Mouse (Mus musculus) thymus, postnatal 25 days (tissue): Measurements from ENCODE around the gene Pla2g7.

Source experiments
- DNase-seq: peaks from one replicate; pipeline ENCODE4 v3.0.0; 2022

Pla2g7 gene

DNA sequence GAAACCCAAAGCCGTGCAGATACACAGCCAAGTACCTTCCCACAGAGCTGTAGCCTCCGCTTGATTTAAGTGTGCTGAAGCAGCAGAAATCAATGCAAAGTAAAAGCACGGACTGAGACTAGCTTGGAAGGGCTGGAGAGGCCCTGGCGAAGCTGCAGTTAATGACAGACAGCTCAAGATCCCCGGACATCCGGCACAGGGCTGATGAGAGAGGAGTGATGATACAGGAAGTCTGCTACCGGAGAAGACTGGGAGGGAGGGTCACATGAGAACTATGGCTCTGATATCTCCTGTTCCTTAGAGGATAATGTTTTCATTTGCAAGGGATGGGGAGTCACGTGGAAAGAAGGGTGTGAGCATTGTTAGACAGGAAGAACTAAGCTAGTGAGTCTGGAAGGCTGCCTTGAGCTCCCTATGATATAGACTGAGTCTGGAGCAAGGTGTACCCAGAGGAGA lies 13.1 kb downstream of the Pla2g7 start:
- no peak for DNase-seq

DNA sequence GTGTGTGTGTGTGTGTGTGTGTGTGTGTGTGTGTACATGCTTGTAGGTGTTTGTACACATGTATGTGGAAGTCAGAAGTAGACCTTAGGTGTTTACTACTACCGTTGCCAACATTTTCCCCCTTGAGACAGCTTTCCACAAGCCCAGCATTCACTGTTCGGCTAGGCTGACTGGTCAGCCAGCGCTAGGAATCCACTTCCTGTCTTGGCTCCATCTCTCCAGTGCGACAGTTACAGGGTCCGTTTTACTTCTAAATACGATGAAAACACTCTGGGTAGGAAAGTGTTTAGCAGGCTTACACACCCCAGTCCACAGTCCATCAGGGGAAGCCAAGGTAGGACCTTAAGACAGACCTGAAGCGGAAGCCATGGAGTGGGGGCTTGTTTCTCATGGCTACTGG lies 16.9 kb downstream of the Pla2g7 start:
- DNase-seq: no peak

DNA sequence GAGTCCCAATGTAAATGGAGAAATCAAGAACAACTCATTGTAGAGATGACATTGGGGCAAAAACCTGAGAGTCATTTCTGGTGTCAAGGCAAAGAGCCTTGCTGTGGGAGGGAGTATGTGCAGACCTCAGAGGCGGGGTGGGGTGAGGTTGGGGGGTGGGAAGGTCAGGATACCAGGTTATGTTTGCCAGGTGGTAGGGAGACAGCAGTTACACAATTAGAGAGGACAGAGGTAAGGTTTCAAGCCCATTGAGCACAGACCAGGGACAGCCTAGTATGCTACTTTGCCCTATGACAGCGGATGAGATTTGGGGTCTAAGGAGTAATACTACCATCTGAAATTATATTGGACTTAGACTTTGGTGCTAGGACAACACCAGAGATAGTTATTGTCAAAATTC lies 19.4 kb downstream of the Pla2g7 start:
- no peak for DNase-seq

DNA sequence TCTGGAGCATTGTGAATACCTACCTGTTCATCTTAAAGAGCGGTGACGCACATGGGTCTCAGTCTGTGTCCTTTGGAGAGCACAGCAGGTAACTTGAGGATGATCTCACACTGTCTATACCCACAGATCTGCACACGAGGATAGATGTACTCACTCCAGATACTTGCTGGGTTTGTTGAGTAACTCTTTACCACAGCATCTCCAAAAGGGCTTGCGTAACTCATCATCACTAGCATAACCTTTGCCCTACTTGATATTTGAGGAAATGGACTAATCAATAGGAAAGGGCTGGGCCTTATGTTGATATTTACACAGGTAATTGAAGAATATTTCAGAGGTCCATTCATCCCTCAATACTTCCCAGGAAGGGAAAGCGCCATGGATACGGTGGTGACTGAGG lies 21.9 kb downstream of the Pla2g7 start:
- no peak for DNase-seq

DNA sequence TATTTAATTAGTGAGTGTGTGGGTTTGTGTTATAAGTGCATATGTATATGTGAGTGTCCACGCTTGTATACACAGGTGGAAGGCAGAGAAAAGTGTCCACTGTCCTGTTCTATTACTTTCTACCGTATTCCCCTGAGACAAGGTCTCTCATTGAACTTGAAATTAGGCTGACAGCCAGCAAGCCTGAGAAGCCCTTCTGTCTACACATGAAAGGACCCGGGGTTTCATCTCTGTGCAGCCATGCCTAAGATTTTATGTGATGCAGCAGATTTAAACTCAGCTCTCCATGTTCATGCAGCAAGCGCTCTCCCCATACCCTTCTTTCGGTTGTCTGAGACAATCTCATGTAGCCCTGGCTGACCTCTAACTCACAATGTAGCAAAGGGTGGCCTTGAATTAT lies 22.6 kb downstream of the Pla2g7 start:
- DNase-seq: no peak

DNA sequence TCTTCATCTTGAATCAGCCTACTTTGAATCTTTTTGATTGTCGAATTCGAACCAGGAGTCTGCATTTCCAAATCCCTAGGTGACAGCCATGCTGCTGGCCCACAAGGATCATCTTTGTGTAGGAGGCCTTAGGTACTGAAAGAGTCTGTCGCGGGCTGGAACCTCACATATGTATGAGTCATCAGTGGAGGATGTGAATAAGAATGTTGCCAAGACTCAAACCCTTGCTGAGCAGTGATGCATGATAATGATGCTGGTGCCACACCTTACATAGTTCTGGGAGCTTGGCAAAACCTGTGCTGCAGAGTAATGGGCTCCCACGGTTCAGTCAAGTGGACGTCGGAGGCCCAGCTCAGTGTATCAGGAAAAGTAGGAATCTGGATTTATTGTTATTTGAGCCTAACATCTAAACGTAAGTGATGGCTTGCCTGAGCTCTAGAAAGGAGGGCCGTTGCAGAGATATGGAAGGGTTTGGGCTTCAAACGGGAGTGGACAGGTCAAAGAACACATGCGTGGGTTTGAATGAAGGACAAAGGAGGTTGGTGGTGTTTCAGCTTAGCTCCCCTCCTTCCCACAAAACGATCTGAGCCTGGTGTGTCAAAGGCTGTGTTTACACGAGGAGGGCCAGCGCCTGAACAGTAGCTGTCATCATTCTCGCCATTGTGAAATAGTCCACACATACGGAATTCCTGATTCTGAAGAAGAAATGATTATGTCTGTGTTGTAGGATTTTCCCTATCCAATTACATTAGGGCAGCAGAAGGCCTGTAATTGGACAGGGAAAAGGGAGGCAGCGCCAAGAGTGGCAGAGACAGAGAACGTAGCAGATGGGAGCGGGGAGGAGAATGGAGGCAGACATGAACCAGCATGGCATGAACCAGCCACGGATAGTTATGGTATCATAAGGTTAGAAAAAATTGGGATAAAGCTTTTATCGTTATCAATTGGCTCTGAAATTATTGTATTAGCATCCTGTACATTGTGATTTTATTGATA lies 24.7 kb downstream of the Pla2g7 start:
- no peak for DNase-seq

DNA sequence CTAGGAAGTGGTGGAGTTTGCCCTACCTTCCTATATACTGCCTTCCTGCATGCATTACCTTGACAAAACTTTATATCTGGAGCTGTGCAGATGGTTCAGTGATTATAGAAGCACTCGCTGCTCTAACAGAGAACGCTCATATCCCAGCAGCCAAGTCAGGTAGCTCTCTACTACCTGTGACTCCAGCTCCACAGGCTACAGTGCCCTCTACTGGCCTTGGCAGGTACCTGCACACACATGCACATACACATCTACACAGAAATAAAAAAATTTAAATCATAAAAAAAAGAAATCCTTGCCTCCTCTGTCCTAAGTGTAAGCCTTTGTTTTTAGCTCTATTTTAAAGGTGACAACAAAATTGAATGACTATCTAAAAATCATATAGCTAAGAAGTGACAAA lies 29.8 kb downstream of the Pla2g7 start:
- no peak for DNase-seq

DNA sequence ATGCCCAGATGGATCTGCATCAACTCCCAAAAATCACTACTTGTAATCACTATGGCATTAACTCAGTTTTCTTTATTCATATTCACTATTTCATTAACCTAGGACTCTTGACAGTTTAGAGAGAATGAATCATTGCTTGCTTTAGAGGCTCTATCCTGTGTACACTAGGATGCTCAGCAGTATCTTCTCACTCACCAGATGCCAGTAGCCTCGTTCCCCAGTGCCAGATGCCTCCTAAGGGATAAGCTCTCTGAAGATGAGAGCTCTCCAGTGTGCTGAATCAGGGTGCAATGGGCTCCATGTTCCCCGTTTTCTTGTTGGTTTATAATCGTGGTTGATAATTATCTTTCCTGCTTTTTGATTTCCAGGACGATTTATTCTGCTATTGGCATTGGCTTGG lies 30.8 kb downstream of the Pla2g7 start:
- no peak for DNase-seq

DNA sequence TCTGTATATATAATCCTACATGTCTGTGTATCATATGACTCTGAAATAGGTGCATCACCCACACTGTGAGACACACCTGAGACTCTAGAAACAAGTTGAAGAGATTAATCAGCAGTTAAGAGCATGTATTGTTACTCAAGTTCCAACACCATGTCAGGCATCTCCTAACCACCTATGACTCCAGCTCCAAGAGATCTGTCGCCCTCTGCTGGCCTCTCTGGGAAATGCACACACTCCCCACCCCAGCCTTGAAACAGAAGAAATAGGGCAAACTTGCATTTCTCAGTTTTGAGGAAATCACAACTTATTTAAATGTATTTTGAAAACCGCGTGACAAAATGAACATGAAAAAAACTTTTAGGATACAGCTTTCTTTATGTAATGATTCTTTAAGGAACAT lies 38.8 kb downstream of the Pla2g7 start:
- peak; percentile 67 for DNase-seq

DNA sequence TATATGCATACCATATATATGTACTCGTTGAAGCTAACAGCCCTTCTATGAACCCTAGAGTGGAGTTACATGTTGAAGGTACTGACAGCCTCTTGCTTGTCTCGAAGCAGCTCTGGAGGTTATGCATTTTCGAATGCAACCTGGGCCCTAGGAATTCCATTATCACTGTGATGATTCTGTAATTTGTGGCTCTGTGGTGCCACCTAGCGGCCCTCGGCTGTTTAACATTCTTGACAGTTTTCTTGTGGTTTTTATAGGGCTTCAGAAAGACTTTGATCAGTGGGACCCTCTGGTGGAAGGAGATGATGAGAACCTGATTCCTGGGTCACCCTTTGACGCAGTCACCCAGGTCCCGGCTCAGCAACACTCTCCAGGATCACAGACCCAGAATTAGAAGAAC lies 43.7 kb downstream of the Pla2g7 start:
- peak; percentile 41 for DNase-seq

DNA sequence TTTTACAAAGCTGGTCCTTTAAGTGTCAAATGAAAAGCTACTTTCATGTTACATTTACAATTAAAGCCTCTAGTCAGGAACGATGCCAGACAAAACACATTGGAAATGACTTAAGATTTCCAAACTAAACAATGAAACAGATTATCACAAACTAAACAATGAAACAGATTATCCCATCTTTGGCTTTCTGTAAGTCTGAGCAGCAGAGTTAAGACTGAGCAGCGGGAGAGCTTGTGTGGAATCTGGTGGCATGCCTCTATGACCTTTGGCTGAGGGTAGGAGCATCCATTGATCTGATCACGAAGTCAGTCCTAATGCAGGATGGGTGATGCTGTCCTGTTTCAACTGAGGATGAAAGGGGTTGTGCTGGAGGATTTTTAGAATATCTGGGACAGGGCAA lies 44.3 kb downstream of the Pla2g7 start:
- DNase-seq: no peak

DNA sequence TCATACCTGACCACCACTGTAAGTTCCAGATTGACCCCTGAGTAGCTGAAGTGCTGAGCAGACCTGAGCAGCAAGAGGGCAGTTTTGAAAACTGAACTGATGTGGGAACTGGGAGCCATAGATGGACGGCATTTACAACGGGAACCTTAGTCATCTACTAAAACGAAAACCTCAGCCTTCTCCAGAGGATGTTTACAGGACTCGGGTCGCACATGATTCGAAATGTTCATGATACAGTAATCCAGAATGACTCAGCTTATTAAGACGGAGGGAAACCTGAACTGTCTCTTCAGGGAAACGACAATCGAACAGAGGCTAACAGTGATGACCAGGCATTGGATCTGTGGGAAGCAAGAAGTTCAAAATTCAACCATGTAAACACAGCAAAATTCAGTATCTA lies 51.3 kb downstream of the Pla2g7 start:
- DNase-seq: no peak

DNA sequence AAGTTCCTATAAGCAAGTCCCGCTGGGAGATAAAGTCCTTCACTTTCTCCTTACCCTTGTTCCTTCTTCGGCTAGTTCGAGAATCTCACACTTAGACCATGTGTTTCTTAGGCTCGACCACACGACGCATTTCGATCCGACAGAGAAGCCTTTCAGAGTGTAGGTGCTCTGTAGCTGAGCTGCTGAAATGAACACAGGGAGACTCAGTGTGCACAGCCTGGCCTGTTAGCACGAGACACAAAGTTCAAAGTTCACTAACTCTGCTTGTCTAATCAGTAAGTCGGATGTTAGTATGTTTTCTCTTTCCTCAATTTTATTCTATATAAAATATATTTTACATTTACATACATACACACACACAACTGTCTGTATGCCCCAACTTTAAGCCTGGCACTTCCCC lies 54.2 kb downstream of the Pla2g7 start:
- no peak for DNase-seq

DNA sequence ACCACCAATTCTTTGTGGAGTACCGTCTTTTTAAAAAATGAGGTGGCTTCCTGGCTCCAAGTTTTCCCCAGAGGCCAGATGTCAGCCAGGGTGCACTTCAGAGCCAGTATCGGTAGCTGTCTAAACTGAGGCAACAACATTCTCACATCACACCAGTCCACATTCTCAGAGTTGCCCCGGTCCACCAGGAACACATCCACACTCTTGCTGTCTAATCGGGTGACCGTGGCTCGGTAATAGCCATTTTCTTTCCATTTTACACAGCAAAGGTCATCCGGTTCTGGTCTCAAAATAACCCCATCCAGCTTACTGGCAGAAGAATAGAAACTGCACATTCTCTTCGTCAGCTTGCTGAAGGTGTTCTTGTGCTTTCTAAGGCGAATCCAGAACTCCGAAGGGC lies 60.3 kb downstream of the Pla2g7 start:
- DNase-seq: no peak

DNA sequence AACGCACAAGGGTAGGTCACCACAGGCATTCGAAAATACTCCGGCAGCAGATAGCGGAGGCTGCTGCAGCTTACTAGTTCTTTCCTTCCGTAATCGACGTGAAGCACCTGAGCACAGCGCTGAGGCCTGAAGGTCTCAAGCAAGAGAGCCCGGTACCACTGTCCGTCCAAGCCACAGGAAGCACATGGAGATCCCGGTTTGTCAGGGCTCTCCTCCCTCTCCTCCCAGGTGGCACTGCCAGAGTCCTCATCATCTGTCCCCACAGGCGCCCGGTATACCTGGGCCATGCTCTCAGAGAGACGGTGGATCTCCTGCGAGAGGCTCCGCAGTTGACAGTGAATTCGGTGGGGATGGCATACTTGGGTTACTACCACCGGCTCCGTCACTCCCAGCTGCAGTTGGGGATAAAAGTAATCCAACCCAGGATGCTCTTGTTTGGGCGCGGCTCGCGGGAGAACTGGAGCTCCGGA lies 61.2 kb downstream of the Pla2g7 start:
- DNase-seq: no peak

DNA sequence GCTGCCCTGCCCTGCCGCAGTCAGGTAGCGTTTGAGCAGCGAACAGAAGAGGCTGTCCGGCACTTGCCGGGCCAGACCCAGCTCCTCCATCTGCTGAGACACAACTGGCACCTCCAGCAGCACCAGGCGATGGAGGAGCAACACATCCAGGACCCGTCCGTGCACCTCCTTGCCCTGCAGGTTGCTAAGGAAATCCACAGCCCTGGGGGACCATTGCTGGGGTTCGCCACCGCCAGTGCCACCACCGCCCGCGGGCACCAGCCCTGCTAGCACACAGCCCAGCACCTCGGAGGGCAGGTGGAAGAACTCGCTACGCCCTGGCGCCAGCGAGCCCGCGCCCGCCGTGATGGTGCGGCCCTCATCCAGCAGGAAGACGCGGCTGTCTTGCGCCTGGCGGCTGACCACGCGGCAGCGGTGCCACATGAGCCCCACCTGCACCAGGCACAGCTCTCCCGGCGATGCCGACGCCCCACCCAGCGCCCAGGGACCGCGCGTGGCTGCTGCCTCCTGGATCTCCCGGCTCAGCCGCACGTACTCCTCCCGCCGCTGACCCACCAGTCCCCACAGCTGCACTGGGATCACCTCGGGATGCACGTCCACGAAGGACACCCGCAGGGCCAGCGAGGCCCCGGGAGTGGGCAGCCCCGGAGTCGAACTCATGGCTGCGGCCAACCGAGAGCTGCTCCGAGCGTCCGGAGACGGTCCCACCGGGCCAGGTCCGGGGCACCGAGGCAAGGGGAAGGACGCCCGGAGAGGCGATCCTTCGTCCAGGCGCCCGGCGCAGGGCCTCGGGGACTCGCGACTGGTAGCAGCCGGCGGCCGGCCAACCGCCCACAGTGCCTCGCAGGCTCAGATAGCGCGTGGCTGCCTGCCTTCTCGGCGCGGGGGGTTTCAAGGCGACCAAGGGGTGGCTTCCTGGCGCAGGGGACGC lies 61.9 kb downstream of the Pla2g7 start, which contains the start of gene Tdrd6:
Gene Tdrd6, minus strand, starts transcription at position 804 of the 931 bp plus-strand sequence.
- DNase-seq: no peak

DNA sequence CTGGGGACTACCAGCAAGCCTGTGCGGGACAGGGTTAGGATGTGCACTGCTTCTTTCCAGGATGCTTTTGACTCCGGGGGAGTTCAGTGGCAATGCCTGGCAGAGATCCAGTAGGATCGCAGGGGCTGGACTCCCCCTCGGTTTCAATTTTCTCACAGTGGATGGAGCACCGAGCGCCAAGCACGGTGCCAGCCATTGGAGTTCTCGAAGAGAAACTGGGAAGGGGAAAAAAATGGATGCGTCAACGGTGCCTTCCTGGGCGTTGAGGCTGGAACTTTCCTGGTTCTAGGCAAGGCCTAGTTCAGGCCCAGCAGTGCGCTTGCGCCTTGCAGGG lies 62.5 kb downstream of the Pla2g7 start:
- DNase-seq: no peak

DNA sequence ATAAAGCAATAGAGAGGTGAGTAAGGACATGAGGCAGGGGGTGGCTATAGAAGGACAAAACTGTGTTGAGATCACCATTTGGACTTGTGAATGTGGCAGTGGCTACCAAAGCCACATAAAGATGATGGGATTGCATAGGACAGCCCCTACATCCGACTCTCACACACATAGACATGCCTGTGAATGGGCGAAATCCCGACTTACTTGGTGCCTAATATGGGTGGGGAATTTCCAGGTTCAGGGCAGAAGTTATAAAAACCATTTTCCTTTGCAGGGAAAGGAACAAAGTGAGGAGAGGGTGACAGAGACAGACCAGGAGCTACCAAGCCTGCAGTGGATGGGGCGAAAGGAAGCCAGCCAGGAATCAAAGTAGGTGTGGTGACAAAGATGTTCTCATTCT lies 69.2 kb downstream of the Pla2g7 start:
- DNase-seq: no peak

DNA sequence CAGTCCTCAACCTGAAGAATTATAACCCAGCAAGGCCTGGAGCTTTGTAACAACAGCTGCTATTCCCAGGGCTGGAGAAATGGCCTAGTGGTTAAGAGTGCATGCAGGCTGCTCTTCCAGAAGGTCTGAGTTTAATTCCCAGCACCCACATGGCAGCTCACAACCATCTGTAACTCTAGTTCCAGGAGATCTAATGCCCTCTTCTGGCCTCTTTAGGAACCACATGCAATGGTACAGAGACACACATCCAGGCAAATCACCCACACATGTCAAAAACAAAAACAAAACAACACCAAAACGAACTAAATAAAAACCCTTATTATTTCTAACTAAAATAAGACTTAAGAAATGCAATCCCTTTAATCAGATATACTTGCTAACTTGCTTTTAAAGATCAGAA lies 72.9 kb downstream of the Pla2g7 start:
- no peak for DNase-seq

DNA sequence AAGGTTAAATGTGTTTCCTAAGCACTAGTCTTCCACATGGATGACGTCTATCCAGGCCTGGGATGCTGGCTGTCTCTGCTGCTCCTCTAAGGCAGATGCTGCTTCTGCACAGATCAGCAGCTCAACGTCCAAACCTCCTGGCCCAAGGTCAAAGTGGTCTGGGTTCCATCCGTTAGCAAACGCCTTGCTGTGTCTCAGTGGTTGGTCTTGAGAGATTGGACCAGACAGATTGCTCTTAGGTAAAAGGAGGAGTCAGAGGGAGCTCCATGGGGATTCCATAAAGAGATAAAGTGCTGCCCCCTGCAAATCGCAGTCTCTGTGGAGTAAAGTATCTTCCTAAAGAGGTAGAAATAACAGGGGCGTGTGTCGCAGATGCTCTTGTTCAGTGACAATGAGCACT lies 75.3 kb downstream of the Pla2g7 start:
- no peak for DNase-seq

DNA sequence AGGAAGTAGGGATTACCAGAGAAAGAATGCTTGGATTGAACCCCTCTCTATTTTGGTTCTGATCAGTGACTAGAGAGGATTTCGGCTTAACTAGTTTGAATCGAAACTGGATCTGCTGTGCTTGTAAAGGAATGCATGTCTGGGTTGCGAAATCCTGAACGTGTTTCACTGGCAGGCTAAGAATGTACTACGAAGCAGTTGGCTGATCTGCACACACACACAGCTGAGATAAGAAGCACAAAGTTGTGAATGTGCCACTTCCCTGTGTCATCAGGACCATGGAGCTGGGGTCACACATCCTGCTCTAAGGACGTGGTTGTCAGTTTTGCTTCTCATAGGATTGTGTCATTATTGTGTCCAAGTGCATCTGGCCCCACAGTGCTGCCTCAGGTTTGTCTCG lies 76.5 kb downstream of the Pla2g7 start:
- DNase-seq: no peak

DNA sequence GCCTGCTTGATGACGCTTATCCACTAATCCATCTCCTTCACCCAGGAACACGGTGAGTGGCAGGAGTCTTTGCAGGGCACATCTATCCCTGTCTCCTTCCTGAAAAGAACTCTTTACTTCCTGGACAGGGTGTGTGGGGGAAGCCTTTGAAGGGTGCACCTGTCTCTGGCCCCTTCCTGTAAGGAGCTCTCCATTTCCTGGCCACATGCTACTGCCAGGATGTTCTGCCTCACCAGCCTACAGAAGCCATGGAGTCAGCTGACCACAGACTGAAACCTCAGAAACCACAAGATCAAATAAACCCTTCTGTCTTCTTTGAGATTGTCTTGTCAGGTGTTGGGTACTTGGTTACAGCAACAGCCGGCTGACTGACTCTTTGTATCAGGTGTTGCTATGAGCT lies 77.2 kb downstream of the Pla2g7 start:
- peak; percentile 42 for DNase-seq

DNA sequence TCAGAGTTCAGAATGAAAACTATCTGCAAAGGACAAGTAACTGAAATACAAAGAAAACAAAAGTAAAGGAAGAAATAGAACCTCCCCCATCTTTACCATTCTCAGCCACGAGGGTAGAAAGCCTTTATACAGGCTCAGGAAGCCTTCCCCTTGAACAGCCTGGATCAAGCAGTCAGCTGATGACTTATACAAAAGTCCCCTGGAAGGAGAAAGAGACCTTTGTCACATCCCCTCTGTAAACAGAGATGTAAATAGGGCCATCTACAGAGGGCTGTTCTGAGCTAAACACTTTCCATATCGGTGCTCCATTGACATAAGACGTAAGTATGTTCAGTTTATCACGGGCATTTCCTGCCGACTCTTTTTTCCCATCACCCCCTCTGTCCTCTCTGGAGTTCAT lies 79.0 kb downstream of the Pla2g7 start:
- no peak for DNase-seq
